Mouse (Mus musculus): Measurements from ENCODE around the gene Helz2.
A peak's percentile ranks its signal among the peaks of the same experiment; 100 is the strongest.

DNA sequence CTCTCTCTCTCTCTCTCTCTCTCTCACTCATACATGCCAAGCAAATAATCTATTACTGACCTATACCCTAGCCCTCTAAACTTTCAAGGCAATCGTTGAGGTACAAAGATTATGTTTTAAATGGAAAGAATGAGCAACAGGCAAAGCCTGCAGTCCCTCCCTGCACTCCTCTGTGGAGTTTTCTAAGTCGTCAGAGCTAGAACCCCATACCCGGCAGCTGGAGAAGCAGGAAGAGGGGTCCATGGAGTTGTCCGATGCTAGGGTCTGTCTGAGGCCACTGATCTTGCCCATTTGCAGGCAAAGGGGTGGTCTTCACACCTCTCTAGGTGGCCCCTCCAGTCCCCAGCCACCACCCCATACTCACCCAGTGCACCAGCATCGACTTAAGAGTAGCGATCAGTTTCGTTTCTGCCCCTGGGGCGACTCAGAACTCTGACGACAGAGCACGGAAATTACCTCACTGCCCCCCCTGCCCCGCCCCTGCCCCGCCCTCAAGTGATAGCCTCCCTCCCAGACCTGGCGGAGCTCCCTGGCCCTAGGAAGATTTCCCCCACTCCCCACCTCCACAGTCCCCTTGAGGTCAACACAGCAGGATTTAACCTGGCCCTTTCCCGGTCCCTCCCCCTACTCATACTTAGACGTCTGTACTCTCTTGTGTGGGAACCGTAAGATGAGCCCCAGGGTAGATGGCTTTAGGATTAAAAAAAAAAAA is at the start of gene Helz2:
- TF ChIP-seq POLR2A (IDR thresholded peaks at IDR 0.05; ENCODE audit: low read depth, low read length) (peak; percentile 85), CTCF (IDR thresholded peaks at IDR 0.05; ENCODE audit: extremely low read depth, insufficient read length, insufficient replicate concordance, low read depth, low read length) (no peak; the same call in 1 of the 2 replicates)
